Mouse (Mus musculus): ENCODE results near the gene Mageh1.
"Not testable (repeated sequence)": the region's sequence is repeated elsewhere in the genome, so short reads cannot be mapped to it uniquely, and the experiment has no call there.

Gene Mageh1

GRCm38 (mm10) chrX:153037087-153037971 lies at the start of gene Mageh1:
Mageh1 (minus strand) TSS chrX:153037575.
- peak; percentile 88 for DNase-seq

- DNase-seq: not testable (repeated sequence)
These were observed 783 bp upstream of the Mageh1 start for GRCm38 (mm10) chrX:153037972-153038744.

GRCm38 (mm10) chrX:153031547-153031946 lies 5.8 kb downstream of the Mageh1 start:
- not testable (repeated sequence) for DNase-seq

GRCm38 (mm10) chrX:153025709-153026108 lies 11.7 kb downstream of the Mageh1 start:
- DNase-seq: not testable (repeated sequence)

GRCm38 (mm10) chrX:153025255-153025654 lies 12.1 kb downstream of the Mageh1 start:
- DNase-seq: not testable (repeated sequence)

- DNase-seq: no peak
These were observed 29.7 kb downstream of the Mageh1 start for GRCm38 (mm10) chrX:153007685-153008047.

GRCm38 (mm10) chrX:153007021-153007684 lies 30.2 kb downstream of the Mageh1 start:
- DNase-seq: peak; percentile 60

GRCm38 (mm10) chrX:153006387-153006841 lies 31.0 kb downstream of the Mageh1 start, which contains the start of gene Usp51:
Usp51 (plus strand) TSS chrX:153006469.
- peak; percentile 73 for DNase-seq

- not testable (repeated sequence) for DNase-seq
These were observed 41.3 kb downstream of the Mageh1 start for GRCm38 (mm10) chrX:152996105-152996504.

- DNase-seq: not testable (repeated sequence)
These were observed 47.5 kb downstream of the Mageh1 start for GRCm38 (mm10) chrX:152989852-152990251.

Data from cerebellum, adult 9-10 months (tissue).